19 mouse cellular contexts compared by ENCODE assay signal in the genomic region with DNA sequence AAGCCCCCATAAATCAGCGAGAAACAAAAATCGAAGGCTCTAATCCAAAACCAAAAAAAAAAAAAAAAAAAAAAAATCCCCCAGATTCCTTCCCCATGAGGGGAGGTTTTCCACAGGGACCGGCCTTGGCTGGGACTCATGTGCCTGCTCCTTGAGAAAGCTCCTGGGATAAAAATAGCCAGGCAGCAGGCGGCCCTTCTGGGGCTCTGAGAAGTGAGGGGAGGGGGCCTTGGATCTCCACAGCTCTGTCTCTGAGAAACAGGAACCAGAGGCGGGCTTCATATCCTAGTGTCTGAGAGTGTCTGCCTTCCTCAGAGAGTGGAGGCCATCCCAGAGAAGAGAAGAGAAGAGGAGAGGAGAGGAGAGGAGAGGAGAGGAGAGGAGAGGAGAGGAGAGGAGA. TPM values are rescaled to one million over a fixed set of nuclear protein-coding genes. Genes with fewer than 3 reads are reported as not detected.
DNase-seq lines count a peak whose midpoint lies in the region; ATAC-seq and TF ChIP-seq lines count a peak whose summit lies in the region.
"Had no signal": no experiment of that assay in that cellular context is flagged by ENCODE, and none has a peak within 500 bp of the region (broad histone marks: within the 10 kb centered on the region; RNA-seq: fewer than 3 reads in every experiment).

No protein-coding gene starts in this region.

- DNase-seq in heart, adult 18-20 months: peak; percentile 27 to 52
- peak; percentile 39 for DNase-seq in lung, postnatal 0 days (ENCODE audit: low spot score)
- no peak for DNase-seq in lung, adult 18-20 months
- no peak for DNase-seq in left cerebral cortex, postnatal 4 days
- DNase-seq: adrenal gland, adult 2 months; cerebellum, adult 8-10 months; gastrocnemius, adult 2 months had no signal

- no peak for TF ChIP-seq EP300 in lung, postnatal 0 days (IDR thresholded peaks at IDR 0.05)

- H3K4me3 ChIP-seq in heart, embryonic 11.5 days (ENCODE audit: low read depth, low read length): no peak overlapping the region
- no peak overlapping the region for H3K4me3 ChIP-seq in lung, postnatal 0 days (ENCODE audit: low read depth, low read length)
- H3K4me3 ChIP-seq in heart, embryonic 16.5 days (ENCODE audit: low read length): no peak overlapping the region
- H3K4me3 ChIP-seq in stomach, embryonic 16.5 days (replicated peaks; ENCODE audit: low read length): no peak overlapping the region
- H3K4me3 ChIP-seq: forebrain, embryonic 15.5 days; gastrocnemius, adult 2 months; heart, embryonic 15.5 days; limb, embryonic 15.5 days; lung, embryonic 15.5 days; neural tube, embryonic 12.5 days had no signal

- no peaks in the 10 kb centered on the region for H3K9me3 ChIP-seq in heart, embryonic 11.5 days (replicated peaks; ENCODE audit: control insufficient read depth, low read length)
- no peaks in the 10 kb centered on the region for H3K9me3 ChIP-seq in lung, postnatal 0 days (ENCODE audit: low read length)
- no peaks in the 10 kb centered on the region for H3K9me3 ChIP-seq in heart, embryonic 16.5 days (replicated peaks; ENCODE audit: control insufficient read depth, low read length)
- H3K9me3 ChIP-seq in stomach, embryonic 16.5 days (replicated peaks; ENCODE audit: control insufficient read depth, low read length): no peaks in the 10 kb centered on the region
- H3K9me3 ChIP-seq: forebrain, embryonic 15.5 days; G1E; heart, embryonic 15.5 days; limb, embryonic 15.5 days; lung, embryonic 15.5 days; neural tube, embryonic 12.5 days had no signal

- intact Hi-C loops in left cerebral cortex, postnatal 4 days (cut with DNase I): no loop called here

- H3K4me1 ChIP-seq in heart, embryonic 11.5 days (ENCODE audit: control insufficient read depth, insufficient read depth, low read length): peaks cover 13% of the 10 kb centered on the region
- H3K4me1 ChIP-seq in lung, postnatal 0 days (ENCODE audit: insufficient read depth, low read depth, low read length): peaks cover 5% of the 10 kb centered on the region; the same call in 1 of the 2 replicates
- H3K4me1 ChIP-seq in heart, embryonic 16.5 days (ENCODE audit: control insufficient read depth, insufficient read depth, low read length): peaks cover 10% of the 10 kb centered on the region
- H3K4me1 ChIP-seq in stomach, embryonic 16.5 days (ENCODE audit: control insufficient read depth, insufficient read depth, low read length): peaks cover 5% of the 10 kb centered on the region
- H3K4me1 ChIP-seq: limb, embryonic 15.5 days had no signal

- H3K4me2 ChIP-seq in heart, embryonic 11.5 days: no peak overlapping the region
- H3K4me2 ChIP-seq in lung, postnatal 0 days (replicated peaks; ENCODE audit: low read depth, low read length): no peak overlapping the region
- H3K4me2 ChIP-seq in heart, embryonic 16.5 days (ENCODE audit: low read depth, low read length): no peak overlapping the region
- no peak overlapping the region for H3K4me2 ChIP-seq in stomach, embryonic 16.5 days (ENCODE audit: low read depth, low read length)
- H3K4me2 ChIP-seq: forebrain, embryonic 15.5 days; heart, embryonic 15.5 days; limb, embryonic 15.5 days; lung, embryonic 15.5 days; neural tube, embryonic 12.5 days had no signal

- ATAC-seq in heart, embryonic 11.5 days (replicated peaks; ENCODE audit: insufficient number of reproducible peaks, low FRiP score, low TSS enrichment): no peak
- ATAC-seq in lung, postnatal 0 days: peak; percentile 30; the same call in 1 of the 2 replicates
- ATAC-seq in heart, embryonic 16.5 days (replicated peaks; ENCODE audit: extremely low read depth, insufficient read depth, low FRiP score): peak; percentile 47; the same call in 1 of the 2 replicates
- peak; percentile 59; the same call in 1 of the 2 replicates for ATAC-seq in stomach, embryonic 16.5 days (ENCODE audit: insufficient read depth, low FRiP score)
- ATAC-seq: forebrain, embryonic 15.5 days; hindbrain, postnatal 0 days had no signal

- H3K9ac ChIP-seq in heart, embryonic 11.5 days (ENCODE audit: low read depth, low read length): no peak overlapping the region
- no peak overlapping the region for H3K9ac ChIP-seq in lung, postnatal 0 days (replicated peaks; ENCODE audit: low read depth)
- no peak overlapping the region for H3K9ac ChIP-seq in heart, embryonic 16.5 days (ENCODE audit: low read length)
- H3K9ac ChIP-seq in stomach, embryonic 16.5 days (ENCODE audit: low read length): no peak overlapping the region
- H3K9ac ChIP-seq: forebrain, embryonic 15.5 days; heart, embryonic 15.5 days; limb, embryonic 15.5 days; lung, embryonic 15.5 days; neural tube, embryonic 12.5 days had no signal

- no peak overlapping the region for H3K27ac ChIP-seq in heart, embryonic 11.5 days (ENCODE audit: low read depth, low read length)
- H3K27ac ChIP-seq in lung, postnatal 0 days (ENCODE audit: low read length): no peak overlapping the region
- no peak overlapping the region for H3K27ac ChIP-seq in heart, embryonic 16.5 days (ENCODE audit: low read length)
- peak overlapping the region; percentile 70 for H3K27ac ChIP-seq in stomach, embryonic 16.5 days (ENCODE audit: low read length)
- H3K27ac ChIP-seq: forebrain, embryonic 15.5 days; heart, embryonic 15.5 days; hindbrain, postnatal 0 days; limb, embryonic 15.5 days; lung, embryonic 15.5 days; neural tube, embryonic 12.5 days had no signal

- no peak for TF ChIP-seq CTCF in lung, postnatal 0 days (IDR thresholded peaks at IDR 0.05)

- no peaks in the 10 kb centered on the region for H3K36me3 ChIP-seq in heart, embryonic 11.5 days (ENCODE audit: control insufficient read depth, insufficient read depth, low read length)
- H3K36me3 ChIP-seq in lung, postnatal 0 days (ENCODE audit: insufficient read depth, low read length): no peaks in the 10 kb centered on the region
- H3K36me3 ChIP-seq in heart, embryonic 16.5 days (ENCODE audit: control insufficient read depth, insufficient read depth): no peaks in the 10 kb centered on the region
- H3K36me3 ChIP-seq in stomach, embryonic 16.5 days (ENCODE audit: control insufficient read depth, insufficient read depth, low read length): no peaks in the 10 kb centered on the region
- H3K36me3 ChIP-seq: forebrain, embryonic 15.5 days; G1E; heart, embryonic 15.5 days; limb, embryonic 15.5 days; lung, embryonic 15.5 days; neural tube, embryonic 12.5 days had no signal

- 33% methylated on average over 5 of the region's 5 CpGs for WGBS in heart, embryonic 11.5 days (ENCODE audit: insufficient replicate concordance)
- 46% methylated on average over 5 of the region's 5 CpGs for WGBS in lung, postnatal 0 days
- 26% methylated on average over 5 of the region's 5 CpGs for WGBS in heart, embryonic 16.5 days
- 45% methylated on average over 5 of the region's 5 CpGs for WGBS in stomach, embryonic 16.5 days

- H3K27me3 ChIP-seq in heart, embryonic 11.5 days (ENCODE audit: control insufficient read depth, insufficient read depth, low read length): no peaks in the 10 kb centered on the region
- no peaks in the 10 kb centered on the region for H3K27me3 ChIP-seq in lung, postnatal 0 days (replicated peaks; ENCODE audit: insufficient read depth, low read length)
- H3K27me3 ChIP-seq in heart, embryonic 16.5 days (ENCODE audit: control insufficient read depth, insufficient read depth, low read length): no peaks in the 10 kb centered on the region
- no peaks in the 10 kb centered on the region for H3K27me3 ChIP-seq in stomach, embryonic 16.5 days (ENCODE audit: control insufficient read depth, insufficient read depth, low read length)
- H3K27me3 ChIP-seq: forebrain, embryonic 15.5 days; limb, embryonic 15.5 days; lung, embryonic 15.5 days; neural tube, embryonic 12.5 days had no signal

RNA-seq across cellular contexts. Expression of gene Accsl, which starts 8.0 kb away (rescaled TPM):
- total RNA-seq in heart, adult 18-20 months (2021): not detected
- not detected in 2 replicates for polyA plus RNA-seq in heart, embryonic 11.5 days (2014; fragmentation: Nextera tagmentation; extraction: Ambion mirVana)
- polyA plus RNA-seq in lung, postnatal 0 days (2015; fragmentation: Nextera tagmentation; extraction: Ambion mirVana): not detected in 2 replicates
- polyA plus RNA-seq in heart, embryonic 16.5 days (2015; fragmentation: Nextera tagmentation; extraction: Ambion mirVana): not detected in 2 replicates
- 0.15 TPM in 1 of 2 replicates, not detected in the other for polyA plus RNA-seq in stomach, embryonic 16.5 days (2015; fragmentation: Nextera tagmentation; extraction: Ambion mirVana)
- under 1 TPM in 1 of 2 experiments, not detected in 1; 0.68 TPM for total RNA-seq in left cerebral cortex, postnatal 4 days (2021)
- total RNA-seq: G1E; gastrocnemius, adult 2 months; hindbrain, postnatal 0 days; layer of hippocampus, adult 18-20 months had no signal
- polyA plus RNA-seq: adrenal gland, adult 2 months; G1E; heart, embryonic 15.5 days; kidney, embryonic 14.5 days; limb, embryonic 15.5 days had no signal

RNA-seq across cellular contexts. Expression of gene Accs, which starts 27.3 kb away (rescaled TPM):
- 1 to 10 TPM; 4.1 to 5.2 TPM for total RNA-seq in heart, adult 18-20 months (2021)
- 6.6 and 7.7 TPM in 2 replicates for polyA plus RNA-seq in heart, embryonic 11.5 days (2014; fragmentation: Nextera tagmentation; extraction: Ambion mirVana)
- polyA plus RNA-seq in lung, postnatal 0 days (2015; fragmentation: Nextera tagmentation; extraction: Ambion mirVana): 5.7 and 6.0 TPM in 2 replicates
- 5.6 and 6.3 TPM in 2 replicates for polyA plus RNA-seq in heart, embryonic 16.5 days (2015; fragmentation: Nextera tagmentation; extraction: Ambion mirVana)
- 6.6 and 7.2 TPM in 2 replicates for polyA plus RNA-seq in stomach, embryonic 16.5 days (2015; fragmentation: Nextera tagmentation; extraction: Ambion mirVana)
- total RNA-seq in left cerebral cortex, postnatal 4 days (2021): 1 to 10 TPM; 6.7 to 7.4 TPM

RNA-seq across cellular contexts. Expression of gene Ext2, which starts 54.6 kb away (rescaled TPM):
- total RNA-seq in heart, adult 18-20 months (2021): 10 to 100 TPM; 37.9 to 39.9 TPM
- 60.3 and 75.6 TPM in 2 replicates for polyA plus RNA-seq in heart, embryonic 11.5 days (2014; fragmentation: Nextera tagmentation; extraction: Ambion mirVana)
- 69.6 and 76.6 TPM in 2 replicates for polyA plus RNA-seq in lung, postnatal 0 days (2015; fragmentation: Nextera tagmentation; extraction: Ambion mirVana)
- 70.1 and 70.6 TPM in 2 replicates for polyA plus RNA-seq in heart, embryonic 16.5 days (2015; fragmentation: Nextera tagmentation; extraction: Ambion mirVana)
- polyA plus RNA-seq in stomach, embryonic 16.5 days (2015; fragmentation: Nextera tagmentation; extraction: Ambion mirVana): 93.6 and 95.7 TPM in 2 replicates
- 10 to 100 TPM; 66.8 to 68.4 TPM for total RNA-seq in left cerebral cortex, postnatal 4 days (2021)

Comparison
In these comparisons a context has a peak if more than half of its experiments do, and no peak if none do; other contexts are left out.
1. DNase-seq: peak in heart, adult 18-20 months (2 of 2) and lung, postnatal 0 days (single experiment); none in lung, adult 18-20 months (0 of 2) and left cerebral cortex, postnatal 4 days (single experiment).